Mouse (Mus musculus): ENCODE data around the gene Tarsl2.

The Tarsl2 gene

GRCm38 (mm10) chr7:65737286-65738040 is 92.8 kb downstream of the Tarsl2 start:
- DNase-seq (ENCODE audit: low read depth, low spot score), result no peak

Data from retina, adult 2 months (tissue).